Mouse (Mus musculus) liver, adult 2 months (tissue): ENCODE results near the gene Wdr48.

ENCODE experiments used
- CTCF ChIP-seq: fragments of 200-500 bp; IDR thresholded peaks from 2 replicates; pipeline ENCODE4 v1.5.1; 2011; ENCODE audit warnings: low read depth, low read length, control low read depth
- POLR2A ChIP-seq: fragments of 200-500 bp; IDR thresholded peaks from 2 replicates; pipeline ENCODE4 v1.6.1; 2011; ENCODE audit warnings: low read length, control low read depth; ENCODE audit not compliant: insufficient read depth; ENCODE audit errors: extremely low read depth

DNA sequence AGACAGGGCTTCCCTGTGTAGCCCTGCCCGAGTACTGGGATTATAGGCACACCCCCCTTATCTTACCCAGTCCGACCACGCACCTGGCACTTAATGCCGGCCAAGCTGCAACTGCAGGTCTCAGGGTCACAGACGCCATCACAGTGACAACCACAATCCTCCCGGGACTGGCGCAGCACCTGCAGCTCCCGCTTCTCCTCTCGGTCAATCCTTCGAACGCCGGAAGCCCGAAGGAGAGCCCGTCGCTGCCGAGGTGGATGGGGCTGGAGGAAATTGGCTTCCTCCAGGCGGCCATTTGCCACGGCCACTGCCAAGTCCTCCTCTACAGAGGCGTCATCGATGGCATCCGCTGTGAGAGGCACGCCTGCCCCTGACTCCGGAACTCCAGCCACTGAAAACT lies 78.6 kb downstream of the Wdr48 start:
- TF ChIP-seq CTCF (no peak), POLR2A (no peak)
